Mouse (Mus musculus): Measurements from ENCODE around the gene Mettl7b. TPM values are rescaled to one million over a fixed set of nuclear protein-coding genes. Genes with fewer than 3 reads are reported as not detected.

Mettl7b gene
- total RNA-seq, 2 experiments from 2014 or later: not detected

Other genes starting within 250 kb of the Mettl7b start
- 10 to 100 TPM; 12.4 to 15.7 TPM for gene Dgka, start 216.1 kb downstream of the Mettl7b start, total RNA-seq (2021)
- 1 to 10 TPM; 8.5 to 9.0 TPM for gene Pym1, start 213.1 kb downstream of the Mettl7b start, total RNA-seq (2021)
- gene Mmp19, start 170.1 kb downstream of the Mettl7b start, total RNA-seq (2021): 1 to 10 TPM; 4.5 to 5.8 TPM
- gene Dnajc14, start 156.9 kb downstream of the Mettl7b start, total RNA-seq (2021): 10 to 100 TPM; 37.9 to 38.7 TPM
- gene Tmem198b, start 156.6 kb downstream of the Mettl7b start, total RNA-seq (2021): 10 to 100 TPM in 1 of 2 experiments, 1 to 10 TPM in 1; 8.6 to 11.1 TPM
- 10 to 100 TPM; 40.9 to 44.9 TPM for gene Sarnp, start 143.7 kb downstream of the Mettl7b start, total RNA-seq (2021)
- gene Ormdl2, start 139.3 kb downstream of the Mettl7b start, total RNA-seq (2021): 10 to 100 TPM in 1 of 2 experiments, 1 to 10 TPM in 1; 6.5 to 10.2 TPM
- gene Gdf11, start 69.3 kb downstream of the Mettl7b start, total RNA-seq (2021): 1 to 10 TPM; 2.8 TPM
- gene Cd63, start 60.0 kb downstream of the Mettl7b start, total RNA-seq (2021): 100 to 1,000 TPM; 127 to 131 TPM
- gene Rdh5, start 38.1 kb downstream of the Mettl7b start, total RNA-seq (2021): 1 to 10 TPM; 8.6 to 9.5 TPM
- gene Bloc1s1, start 37.0 kb downstream of the Mettl7b start, total RNA-seq (2021): 100 to 1,000 TPM; 177 to 183 TPM
- gene Itga7, start 27.2 kb downstream of the Mettl7b start, total RNA-seq (2021): 100 to 1,000 TPM; 163 to 167 TPM
- not detected for gene Olfr9, start 28.4 kb upstream of the Mettl7b start, total RNA-seq (2021)
- not detected for gene Olfr763, start 49.8 kb upstream of the Mettl7b start, total RNA-seq (2021)
- gene Olfr764-ps1, start 78.9 kb upstream of the Mettl7b start, total RNA-seq (2021): not detected
- not detected for gene Olfr765, start 89.0 kb upstream of the Mettl7b start, total RNA-seq (2021)
- gene Olfr766-ps1, start 108.0 kb upstream of the Mettl7b start, total RNA-seq (2021): not detected
- gene Olfr767, start 121.9 kb upstream of the Mettl7b start, total RNA-seq (2021): not detected
- not detected for gene Olfr768, start 138.4 kb upstream of the Mettl7b start, total RNA-seq (2021)
- gene Olfr769, start 156.9 kb upstream of the Mettl7b start, total RNA-seq (2021): not detected
- gene Olfr770, start 178.0 kb upstream of the Mettl7b start, total RNA-seq (2021): not detected
- gene Olfr771, start 203.8 kb upstream of the Mettl7b start, total RNA-seq (2021): not detected
- not detected for gene Olfr772, start 216.9 kb upstream of the Mettl7b start, total RNA-seq (2021)
- gene Olfr773, start 226.4 kb upstream of the Mettl7b start, total RNA-seq (2021): not detected

Data from heart, postnatal 14 days (tissue).